Mouse (Mus musculus) layer of hippocampus, adult 11-12 months (tissue): Measurements from ENCODE around the gene Fnd3c2.
A peak's percentile ranks its signal among the peaks of the same experiment; 100 is the strongest.
"Not testable (repeated sequence)": the region's sequence is repeated elsewhere in the genome, so short reads cannot be mapped to it uniquely, and the experiment has no call there.

Experiments used
- DNase-seq: peaks from one replicate; pipeline ENCODE4 v3.0.0; 2022; ENCODE audit warnings: low spot score

The Fnd3c2 gene

DNA sequence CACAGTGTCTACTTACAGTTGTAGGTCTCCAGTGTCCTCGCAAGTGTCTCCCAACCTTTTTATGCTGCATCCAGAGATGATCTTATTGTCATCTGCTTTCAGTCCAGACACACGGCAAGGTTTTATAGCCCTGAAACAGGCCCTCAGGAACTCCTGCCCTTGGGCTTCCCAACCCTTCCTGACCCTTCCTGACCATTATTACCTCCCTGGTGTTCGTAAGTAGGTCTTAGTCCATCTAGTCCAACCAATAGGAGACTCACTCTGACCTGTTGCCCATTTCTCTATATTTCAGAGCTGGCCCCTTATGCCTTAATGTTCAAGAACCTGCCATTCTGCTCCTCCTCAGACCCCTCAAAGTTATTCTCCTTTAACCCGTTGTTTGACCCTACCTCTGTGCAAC lies at the start of gene Fnd3c2:
TSS of gene Fnd3c2 (minus strand) at position 101 of the 400 bp plus-strand sequence.
- DNase-seq, result no peak

DNA sequence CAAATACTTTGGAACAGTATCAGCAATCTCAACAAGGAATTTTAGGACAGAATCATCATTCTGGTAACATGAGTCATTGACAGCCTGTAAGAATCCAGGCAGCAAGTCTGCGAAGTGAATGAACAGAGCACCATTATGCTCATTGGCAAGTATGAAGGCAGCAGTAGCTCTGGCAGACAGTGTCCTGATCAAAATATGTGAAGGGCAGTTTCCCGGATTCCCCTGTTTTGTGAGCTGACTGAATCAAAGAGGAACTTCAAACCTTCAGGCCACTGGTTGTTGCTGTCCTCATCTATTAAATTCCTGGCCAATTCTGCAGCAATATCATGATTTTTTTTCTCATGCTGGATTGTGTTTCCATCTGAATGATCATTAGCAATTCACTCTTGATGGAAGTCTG lies 29.3 kb upstream of the Fnd3c2 start:
- no peak for DNase-seq

DNA sequence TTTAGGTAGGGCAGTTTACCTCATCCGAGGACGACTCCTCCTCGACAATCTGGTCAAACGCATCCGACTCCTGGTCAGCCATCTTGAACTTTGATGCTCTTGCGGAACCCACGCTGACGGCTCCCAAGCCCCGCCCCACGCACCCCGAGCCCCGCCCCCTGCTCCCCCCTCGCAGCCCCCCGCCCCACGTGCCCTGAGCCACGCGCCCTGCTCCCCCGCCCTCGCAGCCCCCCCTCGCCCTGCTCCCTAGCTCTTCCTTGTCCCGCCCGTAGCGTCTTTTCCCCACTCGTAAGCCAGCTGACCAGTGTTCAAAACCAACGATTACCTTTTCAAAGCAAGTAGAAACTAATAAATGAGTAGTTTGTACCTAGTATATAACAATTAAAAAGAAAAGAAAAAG lies 34.1 kb downstream of the Fnd3c2 start, which contains the start of gene Taf9b:
TSS of gene Taf9b (minus strand) at position 101 of the 400 bp plus-strand sequence.
- DNase-seq, result no peak

DNA sequence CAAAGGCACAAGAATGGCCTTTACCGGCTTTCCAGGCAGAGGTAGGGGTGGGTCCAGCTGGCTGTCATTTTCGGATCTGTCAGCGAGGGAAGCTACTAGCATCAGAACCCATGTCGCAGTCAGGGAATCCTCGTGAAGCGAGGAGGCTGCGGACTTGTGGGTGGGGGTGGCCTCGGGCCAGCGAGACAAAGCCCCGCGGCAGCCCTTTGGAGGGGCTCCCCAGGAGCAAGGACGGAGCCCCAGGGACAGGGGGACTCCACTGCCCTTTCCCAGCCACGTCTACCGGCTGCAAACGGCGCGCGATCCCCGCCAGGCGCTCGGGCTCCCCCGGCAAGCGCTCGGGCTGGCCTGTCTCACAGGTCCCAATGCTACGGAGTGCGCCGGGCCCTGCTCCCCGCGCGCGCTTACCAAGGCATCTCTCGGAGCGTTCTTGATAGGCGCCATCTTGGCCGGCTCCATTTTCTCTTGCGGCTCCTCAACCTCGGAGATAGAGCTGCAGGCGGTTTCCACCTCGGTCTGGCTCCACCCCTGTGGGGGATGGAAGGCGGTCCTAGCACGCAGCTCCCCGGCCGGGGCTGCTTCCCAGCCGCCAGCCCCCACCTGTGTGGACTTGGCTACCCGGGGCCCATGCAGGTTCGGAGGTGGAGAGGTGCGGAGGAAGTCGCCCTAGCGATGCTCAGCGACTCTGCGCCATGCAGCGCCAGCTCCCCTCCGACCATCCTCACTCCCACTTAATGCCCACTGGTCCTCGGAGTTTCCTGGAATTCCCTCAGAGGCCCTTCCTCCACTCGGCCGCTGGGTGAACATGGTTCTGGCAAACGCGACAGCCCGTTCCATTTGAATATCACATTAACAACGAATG lies 35.8 kb downstream of the Fnd3c2 start:
- DNase-seq, result peak; percentile 73

DNA sequence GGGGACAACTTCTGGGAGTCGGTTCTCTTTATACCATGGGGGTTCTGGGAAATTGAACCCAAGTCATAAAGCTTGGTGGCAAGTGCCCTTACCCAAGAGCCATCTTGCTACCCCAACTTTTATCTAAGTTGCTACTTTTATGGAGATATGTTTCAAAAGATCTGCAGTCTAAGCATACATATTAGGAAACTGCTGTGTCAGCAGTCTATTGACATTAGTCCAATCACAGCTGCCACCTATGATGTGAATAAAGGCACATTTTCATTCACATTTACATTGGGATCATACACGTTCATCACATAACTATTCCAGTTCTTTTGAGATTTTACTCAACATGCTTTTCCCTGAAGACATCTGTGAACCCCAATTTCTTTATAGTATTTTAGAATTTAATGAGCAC lies 46.1 kb downstream of the Fnd3c2 start:
- no peak for DNase-seq

DNA sequence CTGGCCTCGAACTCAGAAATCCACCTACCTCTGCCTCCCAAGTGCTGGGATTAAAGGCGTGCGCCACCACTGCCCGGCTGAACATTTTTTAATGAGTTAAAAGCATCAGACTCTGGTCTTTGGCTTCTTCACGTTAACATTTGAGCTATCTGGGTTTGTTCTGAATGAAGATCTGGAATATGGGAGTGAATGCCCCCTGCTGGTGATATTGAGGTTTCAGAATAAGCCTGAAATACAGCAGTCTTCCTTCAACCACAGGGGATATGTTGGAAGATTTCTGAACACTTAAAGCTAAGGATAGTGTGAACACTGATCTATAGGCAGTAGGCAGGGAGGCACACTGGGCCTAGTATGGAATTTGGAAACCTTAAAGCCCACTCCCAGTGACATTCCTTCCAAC lies 56.3 kb downstream of the Fnd3c2 start:
- DNase-seq, result no peak

DNA sequence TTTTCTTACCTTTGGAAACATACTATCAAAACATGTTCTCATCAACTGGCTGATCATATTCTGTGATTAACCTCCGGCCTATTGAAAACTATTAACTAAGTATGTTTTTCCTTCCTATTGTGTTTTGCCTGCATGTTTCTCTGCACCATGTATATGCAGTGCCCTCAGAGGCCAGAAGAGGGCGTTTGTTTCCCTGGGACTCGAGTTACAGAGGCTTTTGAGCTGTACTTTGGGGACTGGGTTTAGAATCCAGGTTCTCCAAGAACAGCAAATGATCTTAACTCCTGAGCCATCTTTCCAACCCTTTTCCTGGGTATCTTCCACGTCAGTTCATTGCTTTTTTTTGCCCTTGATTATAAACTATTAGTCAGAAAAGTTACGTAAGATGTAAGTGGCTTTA lies 57.9 kb downstream of the Fnd3c2 start:
- no peak for DNase-seq

DNA sequence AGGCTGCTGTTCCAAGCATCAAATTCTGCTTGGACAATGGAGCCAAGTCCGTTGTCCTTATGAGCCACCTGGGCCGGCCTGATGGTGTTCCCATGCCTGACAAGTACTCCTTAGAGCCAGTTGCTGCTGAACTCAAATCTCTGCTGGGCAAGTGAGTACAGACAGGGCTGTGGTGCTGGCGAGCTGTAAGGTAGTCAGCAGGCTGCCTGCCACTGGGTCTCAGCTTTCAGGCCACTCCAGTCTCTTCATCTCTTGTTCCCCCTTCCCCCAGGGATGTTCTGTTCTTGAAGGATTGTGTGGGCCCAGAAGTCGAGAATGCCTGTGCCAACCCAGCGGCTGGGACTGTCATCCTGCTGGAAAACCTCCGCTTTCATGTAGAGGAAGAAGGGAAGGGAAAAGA lies 60.8 kb downstream of the Fnd3c2 start:
- DNase-seq, result not testable (repeated sequence)

DNA sequence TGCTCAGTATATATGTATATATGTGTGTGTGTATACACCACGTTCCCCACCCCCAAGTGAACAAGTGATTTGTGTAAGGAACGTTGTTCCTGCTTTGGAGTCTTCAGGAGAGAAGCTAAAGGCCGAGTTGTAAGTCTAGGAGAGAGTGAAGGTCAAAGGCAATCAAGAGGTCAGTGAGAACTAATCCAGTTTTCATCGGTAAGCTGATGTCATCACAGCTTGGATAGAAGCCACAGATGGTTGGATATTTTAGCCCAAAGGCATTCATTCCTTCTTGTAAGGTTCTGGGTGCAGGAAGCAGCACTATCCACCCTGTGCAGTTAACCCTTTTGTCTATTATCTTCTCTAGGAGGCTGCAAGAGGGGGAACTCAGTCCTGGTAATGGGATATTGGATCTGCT lies 65.1 kb downstream of the Fnd3c2 start:
- DNase-seq, result no peak

DNA sequence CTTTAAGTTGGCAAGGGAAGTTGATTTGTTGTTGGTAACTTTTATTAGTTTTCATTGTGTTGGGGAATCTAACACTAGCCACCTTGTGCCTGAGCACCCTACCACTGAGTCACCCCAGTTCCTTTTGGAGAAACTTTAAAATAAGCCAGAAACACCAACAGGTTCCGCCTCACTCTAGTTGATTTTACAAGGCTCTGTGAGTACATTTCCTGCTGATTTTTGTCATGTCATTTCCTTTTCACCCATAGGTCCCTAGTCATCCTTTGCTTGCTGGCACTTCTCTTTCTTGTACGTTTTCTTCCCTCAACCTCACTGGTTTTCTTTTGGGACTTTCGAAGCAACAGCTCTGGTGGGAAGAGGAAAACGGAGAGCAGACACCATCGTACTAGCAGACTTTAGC lies 65.8 kb downstream of the Fnd3c2 start:
- DNase-seq, result no peak

DNA sequence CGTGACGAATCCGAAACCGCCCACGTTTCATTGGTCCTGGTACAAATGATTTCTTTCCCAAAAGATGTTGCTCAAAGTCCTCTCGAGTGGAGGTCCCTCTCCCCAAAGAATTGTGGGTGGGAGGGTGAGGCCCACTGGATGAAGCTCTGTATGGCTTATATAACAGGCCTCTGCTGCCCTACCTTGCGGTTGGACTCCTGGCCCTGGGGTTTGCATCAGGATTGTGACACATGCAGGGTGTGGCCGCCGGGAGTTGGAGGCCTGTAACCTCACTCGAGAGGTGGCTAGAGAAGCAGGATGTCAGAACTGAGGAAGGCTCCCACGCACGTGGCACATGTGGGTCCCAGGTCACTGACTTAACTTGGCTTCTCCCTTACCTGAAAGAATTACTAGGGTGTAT lies 67.4 kb downstream of the Fnd3c2 start:
- DNase-seq, result no peak

DNA sequence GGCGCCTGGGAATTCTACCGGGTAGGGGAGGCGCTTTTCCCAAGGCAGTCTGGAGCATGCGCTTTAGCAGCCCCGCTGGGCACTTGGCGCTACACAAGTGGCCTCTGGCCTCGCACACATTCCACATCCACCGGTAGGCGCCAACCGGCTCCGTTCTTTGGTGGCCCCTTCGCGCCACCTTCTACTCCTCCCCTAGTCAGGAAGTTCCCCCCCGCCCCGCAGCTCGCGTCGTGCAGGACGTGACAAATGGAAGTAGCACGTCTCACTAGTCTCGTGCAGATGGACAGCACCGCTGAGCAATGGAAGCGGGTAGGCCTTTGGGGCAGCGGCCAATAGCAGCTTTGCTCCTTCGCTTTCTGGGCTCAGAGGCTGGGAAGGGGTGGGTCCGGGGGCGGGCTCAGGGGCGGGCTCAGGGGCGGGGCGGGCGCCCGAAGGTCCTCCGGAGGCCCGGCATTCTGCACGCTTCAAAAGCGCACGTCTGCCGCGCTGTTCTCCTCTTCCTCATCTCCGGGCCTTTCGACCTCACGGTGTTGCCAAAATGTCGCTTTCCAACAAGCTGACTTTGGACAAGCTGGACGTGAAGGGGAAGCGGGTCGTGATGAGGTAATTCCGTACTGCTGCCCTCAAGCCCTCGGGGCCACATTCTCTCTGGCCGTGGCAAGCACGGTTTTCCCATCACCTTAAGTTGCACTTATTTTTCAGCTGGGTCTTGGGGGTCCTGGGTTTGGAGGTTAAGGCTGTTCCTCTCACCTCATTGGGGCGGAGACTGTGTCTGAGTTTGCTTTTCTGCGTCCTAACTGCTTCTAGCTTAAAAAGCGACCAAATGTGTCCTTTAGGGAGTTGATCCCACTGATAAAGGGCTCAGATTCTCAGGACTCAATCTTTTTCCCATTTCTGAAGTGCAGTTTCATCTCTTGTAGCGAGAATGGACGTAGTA lies 68.2 kb downstream of the Fnd3c2 start, which contains the start of gene Pgk1:
TSS of gene Pgk1 (plus strand) at position 388 of the 937 bp plus-strand sequence.
- peak; percentile 93 for DNase-seq

DNA sequence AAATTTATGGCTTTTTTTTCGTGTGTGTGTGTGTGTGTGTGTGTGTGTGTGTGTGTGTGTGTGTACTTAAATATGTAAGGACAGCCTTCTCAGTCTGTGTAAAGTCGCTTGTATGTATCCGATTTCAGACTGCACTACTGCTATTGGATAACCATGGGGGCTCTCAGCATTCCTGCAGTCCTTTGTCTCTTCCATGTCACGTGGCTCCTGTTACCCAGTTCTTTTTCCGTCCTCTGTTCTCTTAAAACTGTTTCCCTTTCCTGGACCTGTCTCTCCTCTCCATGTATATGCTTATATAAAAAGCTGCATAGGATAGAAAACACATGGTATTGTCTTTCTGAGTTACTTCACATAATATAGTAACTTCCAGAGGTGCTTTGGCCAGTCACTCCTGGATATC lies 69.5 kb downstream of the Fnd3c2 start:
- DNase-seq, result no peak
